Mouse (Mus musculus) MEL (cell line): ENCODE results near the gene Vill.

Source experiments
- BHLHE40 ChIP-seq: IDR thresholded peaks from 2 replicates; pipeline ENCODE4 v1.6.1; 2012; ENCODE audit warnings: low read depth, mild to moderate bottlenecking, inconsistent platforms, low read length, improper control_type of control experiment, borderline replicate concordance
- CTCF ChIP-seq, 3 experiments: IDR thresholded peaks in 2 of 3; conservative IDR thresholded peaks in 1 of 3; 2 replicates each; pipeline ENCODE4 v1.5.1; 2011 to 2012; ENCODE audit warnings: low read length in 3 of 3, low read depth in 2 of 3, mild to moderate bottlenecking in 2 of 3, improper control_type of control experiment in 1 of 3, inconsistent platforms in 1 of 3, mixed read lengths in 1 of 3, moderate library complexity in 1 of 3; ENCODE audit not compliant: control insufficient read depth in 1 of 3, insufficient read depth in 1 of 3, poor library complexity in 1 of 3, severe bottlenecking in 1 of 3
- GABPA ChIP-seq: IDR thresholded peaks from 2 replicates; pipeline ENCODE4 v1.6.1; 2012; ENCODE audit warnings: low read depth, mild to moderate bottlenecking, inconsistent platforms, low read length, improper control_type of control experiment, moderate library complexity
- MAX ChIP-seq: IDR thresholded peaks from 2 replicates; pipeline ENCODE4 v1.6.1; 2011; ENCODE audit warnings: low read length, improper control_type of control experiment
- MXI1 ChIP-seq: IDR thresholded peaks from 2 replicates; pipeline ENCODE4 v1.6.1; 2011; ENCODE audit warnings: mild to moderate bottlenecking, low read depth, low read length, improper control_type of control experiment
- SIN3A ChIP-seq: IDR thresholded peaks from 2 replicates; pipeline ENCODE4 v1.6.1; 2012; ENCODE audit warnings: low read length, improper control_type of control experiment, inconsistent platforms
- TAL1 ChIP-seq: IDR thresholded peaks from 2 replicates; pipeline ENCODE4 v1.6.1; 2012; ENCODE audit warnings: mild to moderate bottlenecking, inconsistent platforms, low read length, moderate library complexity, mixed read lengths
- ZNF384 ChIP-seq: IDR thresholded peaks from 2 replicates; pipeline ENCODE4 v1.6.1; 2012; ENCODE audit warnings: low read depth, mild to moderate bottlenecking, inconsistent platforms, low read length, improper control_type of control experiment

- no peak for TF ChIP-seq CTCF (IDR thresholded peaks at IDR 0.05 in 2 of 3, conservative IDR thresholded peaks at IDR 0.05 in 1 of 3; ENCODE audit: control insufficient read depth in 1 of 3, insufficient read depth in 1 of 3, low read depth in 2 of 3, low read length in 3 of 3, poor library complexity in 1 of 3, severe bottlenecking in 1 of 3)
- TF ChIP-seq MAX, result no peak
- TF ChIP-seq MXI1, result no peak
- TF ChIP-seq SIN3A, result no peak
- TF ChIP-seq BHLHE40, result no peak
- TF ChIP-seq TAL1, result no peak
- no peak for TF ChIP-seq ZNF384
- no peak for TF ChIP-seq GABPA
These were observed 41.1 kb downstream of the Vill start, which contains the start of gene Plcd1 for GRCm38 (mm10) chr9:119093419-119094295.
